Mouse (Mus musculus) embryonic fibroblast, embryonic 13.5 days (primary cell): ENCODE measurements at regions not wholly inside any gene's neighbourhood (a gene's known extent, or its start where the extent isn't known, plus 50 kb on each side); places are given as distances from the start of the nearest gene placed in this dataset.

ENCODE experiments used
- CTCF ChIP-seq: IDR thresholded peaks from 2 replicates; pipeline ENCODE4 v1.5.1; 2011; ENCODE audit warnings: mild to moderate bottlenecking, control low read depth, low read length, moderate library complexity, borderline replicate concordance; ENCODE audit not compliant: insufficient read depth
- POLR2A ChIP-seq: IDR thresholded peaks from 2 replicates; pipeline ENCODE4 v1.6.1; 2011; ENCODE audit warnings: low read depth, mild to moderate bottlenecking, control low read depth, low read length, moderate library complexity

DNA sequence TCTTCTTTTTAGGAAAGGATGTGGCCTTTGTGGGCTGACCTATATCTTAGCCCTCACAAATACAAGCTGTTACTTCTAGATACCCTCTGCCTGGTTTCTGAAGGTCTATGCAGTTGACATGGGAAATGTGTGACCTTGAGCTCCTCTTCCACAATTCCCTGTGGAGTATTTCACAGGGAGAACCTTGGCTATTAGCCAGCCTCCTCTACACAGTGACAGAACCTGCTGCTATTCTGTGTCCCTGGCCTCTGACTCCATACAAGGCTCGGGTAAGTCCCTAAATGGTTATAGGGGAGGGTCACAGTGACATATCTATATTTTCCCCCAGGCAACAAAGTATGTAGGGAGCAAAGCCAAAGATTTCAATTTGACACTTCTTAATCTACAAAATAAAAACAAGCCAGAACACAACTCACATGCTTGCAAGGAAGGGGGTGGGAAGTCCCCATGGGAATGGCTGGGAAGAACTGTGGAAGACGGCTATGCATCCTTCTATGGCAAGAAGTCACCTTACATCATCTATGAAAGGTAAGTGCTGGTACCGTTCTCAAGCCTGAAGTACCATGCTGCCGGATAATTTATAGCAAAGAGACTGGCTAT is 221.2 kb upstream of the Id2 start:
- no peak for TF ChIP-seq POLR2A
- no peak for TF ChIP-seq CTCF
